Mouse (Mus musculus) heart, adult 2 months (tissue): ENCODE measurements around the gene Ddx21.

Experiments used
- CTCF ChIP-seq: fragments of 200-600 bp; IDR thresholded peaks from 2 replicates; pipeline ENCODE4 v1.8.1; 2022; ENCODE audit warnings: antibody characterized with exemption, mild to moderate bottlenecking, moderate library complexity
- EP300 ChIP-seq: fragments of 200-500 bp; IDR thresholded peaks from 2 replicates; pipeline ENCODE4 v1.6.1; 2011; ENCODE audit warnings: low read depth, low read length, control low read depth; ENCODE audit not compliant: insufficient read depth
- POLR2A ChIP-seq: fragments of 200-500 bp; IDR thresholded peaks from 2 replicates; pipeline ENCODE4 v1.6.1; 2011; ENCODE audit warnings: mild to moderate bottlenecking, low read depth, low read length, control low read depth; ENCODE audit not compliant: insufficient read depth

GRCm38 (mm10) chr10:62553611-62554091, 48.4 kb downstream of the Ddx21 start:
- TF ChIP-seq CTCF (no peak), POLR2A (no peak), EP300 (no peak)
